Mouse (Mus musculus) adrenal gland, postnatal 25 days (tissue): ENCODE results near the gene Tiparp. TPM values are rescaled to one million over a fixed set of nuclear protein-coding genes. Genes with fewer than 3 reads are reported as not detected.
A peak's percentile ranks its signal among the peaks of the same experiment; 100 is the strongest.

Source experiments
- DNase-seq: peaks from one replicate; pipeline ENCODE4 v3.0.0; 2021; ENCODE audit warnings: mixed read lengths
- total RNA-seq: library from RNA; stranded (reverse); gene quantifications from 2 replicates; pipeline ENCODE4 v1.2.3, GENCODE M21; 2021

Tiparp gene
- total RNA-seq, 1 experiment from 2014 or later: 10.0 TPM

GRCm38 (mm10) chr3:65585291-65585690 is 57.1 kb downstream of the Tiparp start:
- DNase-seq: no peak

DNA sequence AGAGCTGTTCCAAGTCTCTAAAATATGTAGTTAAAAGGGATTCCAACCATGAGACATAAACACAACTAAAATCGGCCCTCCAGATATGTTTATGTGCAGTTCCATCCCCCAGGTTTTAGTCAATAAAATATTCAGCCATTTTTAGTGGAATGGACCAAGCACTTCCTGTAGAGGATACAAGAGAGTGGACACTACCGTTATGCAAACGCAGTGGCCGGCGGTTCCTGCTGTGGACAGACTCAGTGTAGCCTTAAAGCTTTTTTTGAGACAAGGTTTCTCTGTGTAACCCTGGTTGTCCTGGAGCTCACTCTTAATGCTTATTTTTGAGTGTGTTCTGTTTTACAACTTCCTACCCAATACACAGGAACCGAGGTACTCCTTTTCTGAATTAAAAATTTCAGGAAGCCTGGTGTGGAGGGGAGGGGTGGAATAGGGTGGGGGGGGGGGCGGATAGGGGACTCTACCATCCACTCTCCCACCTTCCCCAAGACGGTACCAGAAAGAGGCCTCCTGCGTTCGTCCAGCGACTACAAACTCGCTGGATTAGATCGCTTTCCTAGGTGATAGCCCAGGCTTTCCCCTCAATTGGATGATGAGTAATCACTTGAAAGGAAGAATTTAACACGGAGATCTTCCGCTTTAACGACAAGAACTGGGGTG is 57.7 kb downstream of the Tiparp start:
- no peak for DNase-seq

DNA sequence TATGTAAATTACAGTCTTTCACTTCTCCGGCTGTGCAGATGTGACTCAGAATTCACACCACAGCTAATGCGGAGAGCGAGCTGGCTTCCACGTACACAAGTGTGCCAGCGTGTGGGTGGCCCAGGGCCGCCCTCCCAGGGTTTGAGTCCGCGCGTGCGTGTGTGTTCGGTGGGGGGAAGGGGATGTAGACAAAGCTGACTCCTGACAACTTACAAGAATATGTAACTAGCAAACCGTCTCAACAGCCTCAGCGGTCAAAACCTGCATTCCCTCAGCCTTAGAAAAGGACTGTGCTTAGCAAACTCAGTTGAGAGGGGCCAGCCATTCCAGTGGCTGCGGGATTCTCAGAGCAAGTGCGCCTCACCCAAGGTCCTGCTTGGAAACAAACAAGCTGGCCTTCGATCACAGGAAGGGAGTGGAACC is 58.3 kb downstream of the Tiparp start:
- peak; percentile 32 for DNase-seq

DNA sequence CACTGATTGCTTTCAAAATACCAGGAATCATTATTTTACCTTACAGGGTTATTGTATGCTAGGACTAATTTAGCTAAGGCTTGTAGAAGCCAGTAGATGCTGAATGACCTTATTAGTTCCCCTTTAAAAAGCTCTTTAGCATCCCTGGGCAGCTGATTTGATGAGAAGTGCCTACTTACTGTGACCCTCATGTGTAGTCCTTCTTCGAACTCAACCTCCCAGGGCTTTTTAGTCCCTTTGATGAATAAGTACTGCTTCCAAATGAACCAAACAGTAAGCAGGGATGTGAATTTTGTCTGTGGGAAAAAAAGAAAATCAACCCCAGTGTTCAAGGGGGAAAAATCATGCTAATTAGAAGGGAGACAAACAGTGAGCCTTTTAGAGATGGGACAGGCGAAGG is 58.8 kb downstream of the Tiparp start:
- DNase-seq: no peak

GRCm38 (mm10) chr3:65588424-65588823 is 60.2 kb downstream of the Tiparp start:
- no peak for DNase-seq

DNA sequence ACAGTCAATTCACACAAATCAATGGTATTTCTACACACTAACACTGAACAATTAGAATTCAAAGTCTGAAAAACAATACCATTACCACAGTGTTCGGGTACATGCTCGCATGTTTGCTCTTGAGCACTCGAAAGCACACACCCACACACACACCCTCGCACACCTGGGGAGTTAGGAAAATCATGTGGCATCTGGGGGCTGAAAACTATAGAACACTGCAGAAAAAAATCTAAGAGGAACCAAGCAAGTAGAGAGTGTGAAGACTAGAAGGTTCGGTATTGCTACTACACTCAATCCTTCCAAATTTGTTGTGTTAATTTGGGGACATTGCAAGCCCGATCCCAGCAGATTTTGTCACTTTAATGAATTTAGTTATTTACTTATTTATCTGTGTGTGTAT is 64.6 kb downstream of the Tiparp start:
- no peak for DNase-seq

DNA sequence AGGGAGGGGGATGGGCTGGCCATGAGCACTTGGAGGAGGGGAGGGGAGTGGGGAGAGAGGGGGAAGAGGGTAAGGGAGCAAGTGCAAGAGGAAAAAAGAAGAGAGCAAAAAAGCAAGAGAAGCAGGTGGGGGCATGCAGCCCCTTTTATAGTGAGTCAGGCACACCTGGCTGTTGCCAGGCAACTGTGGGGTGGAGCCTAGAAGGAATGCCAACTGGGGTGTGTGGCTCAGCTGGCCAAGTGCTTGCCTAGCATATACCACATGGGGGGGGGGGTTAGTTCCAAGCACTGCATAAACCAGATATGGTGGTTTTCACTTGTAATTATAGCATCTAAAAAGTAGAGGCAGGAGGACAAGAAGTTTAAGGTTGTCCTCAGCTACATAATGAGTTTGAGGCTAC is 66.3 kb downstream of the Tiparp start:
- DNase-seq: no peak

- no peak for DNase-seq
Observed at GRCm38 (mm10) chr3:65595196-65595595, 67.0 kb downstream of the Tiparp start.

- no peak for DNase-seq
Observed at GRCm38 (mm10) chr3:65598071-65598830, 70.0 kb downstream of the Tiparp start.

- DNase-seq: no peak
Observed at GRCm38 (mm10) chr3:65599151-65599550, 70.9 kb downstream of the Tiparp start.

- DNase-seq: no peak
Observed at GRCm38 (mm10) chr3:65601291-65602050, 73.3 kb downstream of the Tiparp start.

GRCm38 (mm10) chr3:65603392-65604055 is 75.3 kb downstream of the Tiparp start:
- no peak for DNase-seq

Other genes starting within 250 kb of the Tiparp start
- 146 and 165 TPM in 2 replicates for gene Ssr3, start 135.8 kb upstream of the Tiparp start, total RNA-seq
- gene Lekr1, start 137.8 kb downstream of the Tiparp start, total RNA-seq: 2.2 and 5.2 TPM in 2 replicates